Mouse (Mus musculus) kidney, adult 9 months (tissue): ENCODE data around the gene Shroom1.

Source experiments
- DNase-seq: peaks from one replicate; pipeline ENCODE4 v3.0.0; 2022

The Shroom1 gene

DNA sequence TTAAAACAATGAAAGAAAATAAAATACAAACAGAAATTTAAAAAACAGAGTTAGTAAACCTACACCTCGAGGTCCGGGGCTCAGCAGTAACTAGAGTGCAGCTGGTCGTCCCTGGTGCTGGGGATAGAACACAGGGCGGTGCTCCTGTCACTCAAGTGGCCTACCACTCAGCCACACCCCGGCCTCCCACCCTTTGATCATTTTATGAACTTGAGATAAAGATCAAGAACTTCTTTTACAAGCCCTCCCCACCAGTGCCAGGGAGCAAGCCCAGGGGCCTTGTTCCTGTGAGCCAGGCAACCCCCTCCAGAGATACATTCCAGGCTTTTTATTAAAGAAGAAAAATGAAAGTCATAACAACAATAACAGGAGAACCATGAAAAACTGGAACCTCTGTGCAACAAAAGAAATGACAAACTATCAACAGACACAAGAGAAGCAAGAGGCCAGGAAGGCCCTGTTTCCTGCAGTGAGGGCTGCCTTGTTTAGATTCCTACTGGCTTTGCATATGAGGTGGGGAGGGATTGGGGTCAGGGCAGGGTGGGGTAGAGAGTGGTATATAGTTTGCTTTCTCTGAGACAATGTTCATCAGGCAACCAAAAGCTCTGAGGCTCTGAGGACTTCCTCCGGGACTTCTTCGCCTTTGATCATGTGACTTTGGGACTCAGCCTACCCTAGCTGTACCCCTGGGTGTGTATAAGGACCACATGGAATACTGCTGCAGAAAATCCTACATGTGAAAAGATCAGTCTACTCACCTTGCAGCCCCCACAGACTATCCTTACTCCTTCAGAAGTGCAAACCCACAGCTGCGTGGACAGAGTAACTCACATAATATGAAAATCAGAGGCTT lies 60.0 kb downstream of the Shroom1 start:
- no peak for DNase-seq
